Mouse (Mus musculus): Measurements from ENCODE around the gene Prkar1b.

Prkar1b gene

DNA sequence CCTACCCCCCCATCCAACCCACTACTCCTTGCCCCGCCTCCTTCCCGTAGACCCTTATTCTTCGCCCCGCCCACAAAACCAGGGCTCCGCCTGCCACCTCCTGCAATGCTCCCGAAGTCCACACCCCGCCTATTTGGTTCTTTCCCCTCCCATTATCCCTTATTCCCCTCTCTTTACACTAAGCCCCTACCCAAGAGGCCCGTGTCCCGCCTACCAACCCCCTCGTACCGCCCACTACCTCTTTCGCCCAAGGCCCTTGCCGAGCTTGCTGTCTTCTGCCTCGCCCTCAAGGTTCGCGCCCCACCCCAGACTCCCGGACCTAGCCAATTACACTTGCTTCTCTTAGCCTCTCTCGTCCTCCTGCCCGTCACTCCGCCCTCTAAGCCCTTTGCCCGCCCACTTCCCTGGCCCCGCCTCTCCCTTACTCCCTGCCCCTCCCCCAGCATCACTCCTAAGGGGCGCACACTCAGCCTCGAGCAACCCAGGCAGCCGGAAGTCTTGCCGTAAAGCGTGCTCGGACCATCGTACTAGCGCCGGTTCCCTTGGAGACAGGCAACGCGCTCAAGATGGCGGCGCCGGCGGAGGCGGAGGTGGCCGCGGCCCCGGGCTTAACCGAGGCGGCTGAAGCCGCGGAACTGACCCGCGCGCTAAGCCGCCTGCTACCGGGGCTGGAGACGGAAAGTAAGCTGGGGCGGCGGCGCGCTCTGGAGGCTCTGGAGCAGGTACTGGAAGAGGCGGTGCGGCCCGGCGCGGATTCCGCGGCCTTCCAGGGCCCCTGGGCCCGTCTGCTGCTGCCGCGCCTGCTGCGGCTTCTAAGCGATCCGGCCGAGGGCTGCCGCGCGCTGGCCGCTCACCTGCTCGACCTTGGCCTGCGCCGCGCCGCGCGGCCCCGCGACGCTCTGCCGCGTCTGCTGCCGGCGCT lies at the start of gene Prkar1b, which contains the start of gene Dnaaf5:
TSS of gene Prkar1b (minus strand) at position 321 of the 922 bp plus-strand sequence.
TSS of gene Dnaaf5 (plus strand) at position 543 of the 922 bp plus-strand sequence.
- DNase-seq (ENCODE audit: low spot score) = peak; percentile 93

DNA sequence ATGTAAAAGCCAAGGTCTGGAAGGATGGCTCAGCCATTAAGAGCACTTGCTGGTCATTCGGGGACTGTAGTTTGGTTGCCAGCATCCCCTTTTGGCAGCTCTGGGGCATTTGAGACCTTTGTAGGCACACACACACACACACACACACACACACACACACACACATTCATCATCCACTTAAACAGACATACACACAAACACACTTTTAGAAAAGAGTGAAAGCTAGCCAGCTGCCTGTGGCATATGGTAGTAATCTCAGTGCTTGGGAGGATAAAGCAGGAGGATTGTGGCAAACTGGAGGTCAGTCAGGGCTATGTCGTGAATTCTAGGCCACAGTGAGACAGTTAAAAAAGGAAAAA lies 49.8 kb upstream of the Prkar1b start:
- no peak for DNase-seq (ENCODE audit: low spot score)

DNA sequence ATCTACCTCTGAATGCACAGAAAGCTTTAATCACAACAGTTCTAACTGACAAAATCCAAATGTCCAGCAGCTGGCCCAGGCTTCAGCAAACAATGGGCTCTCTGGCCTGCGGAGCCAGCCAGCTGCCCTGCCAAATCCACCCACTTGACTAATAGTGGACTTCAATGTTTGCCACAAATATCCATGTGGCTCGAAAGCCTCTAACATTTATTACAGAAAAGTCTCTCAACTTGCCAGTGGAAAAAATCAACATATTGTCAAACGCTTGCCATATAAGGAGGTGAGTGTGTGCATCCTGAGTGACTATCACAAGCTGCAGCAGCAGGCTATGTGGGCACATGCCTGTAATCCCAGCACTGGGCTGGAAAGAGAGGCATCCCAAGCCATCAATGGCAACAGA lies 49.0 kb upstream of the Prkar1b start:
- no peak for DNase-seq (ENCODE audit: low spot score)

DNA sequence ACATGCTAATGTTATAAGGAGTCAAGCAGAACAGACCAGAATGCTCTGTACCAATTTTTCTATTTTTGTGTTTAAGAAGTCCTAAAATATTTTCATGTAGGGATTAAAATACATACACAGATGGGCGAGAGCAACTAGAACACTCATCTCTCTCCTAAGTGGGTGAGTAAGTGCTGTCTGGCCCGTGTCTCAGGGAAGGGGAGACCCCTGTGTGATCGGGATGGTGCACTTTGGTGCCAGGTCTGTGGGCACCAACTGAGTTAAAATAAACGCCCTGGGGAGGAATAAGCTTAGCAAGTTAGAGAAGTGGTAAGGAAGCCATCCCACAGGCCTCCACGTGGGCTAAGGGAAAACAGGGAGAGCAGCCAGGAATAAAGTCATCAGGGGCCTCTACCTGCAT lies 41.2 kb upstream of the Prkar1b start:
- no peak for DNase-seq (ENCODE audit: low spot score)

DNA sequence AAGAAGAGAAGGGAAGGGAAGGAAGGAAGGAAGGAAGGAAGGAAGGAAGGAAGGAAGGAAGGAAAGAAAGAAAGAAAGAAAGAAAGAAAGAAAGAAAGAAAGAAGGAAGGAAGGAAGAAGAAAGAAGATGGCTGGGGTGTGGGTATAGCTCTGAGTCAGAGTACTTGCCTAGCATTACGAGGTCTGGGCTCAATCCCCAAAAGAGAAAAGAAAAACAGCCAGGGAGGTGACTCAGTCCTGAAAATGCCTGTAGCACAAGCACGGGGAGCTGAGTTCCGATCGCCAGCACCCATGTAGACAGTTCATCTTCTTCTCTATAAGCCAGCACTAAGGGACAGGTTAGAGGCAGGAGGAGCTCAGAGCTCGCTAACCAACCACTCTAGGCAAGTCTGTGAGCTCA lies 39.9 kb upstream of the Prkar1b start:
- DNase-seq (ENCODE audit: low spot score) = no peak

DNA sequence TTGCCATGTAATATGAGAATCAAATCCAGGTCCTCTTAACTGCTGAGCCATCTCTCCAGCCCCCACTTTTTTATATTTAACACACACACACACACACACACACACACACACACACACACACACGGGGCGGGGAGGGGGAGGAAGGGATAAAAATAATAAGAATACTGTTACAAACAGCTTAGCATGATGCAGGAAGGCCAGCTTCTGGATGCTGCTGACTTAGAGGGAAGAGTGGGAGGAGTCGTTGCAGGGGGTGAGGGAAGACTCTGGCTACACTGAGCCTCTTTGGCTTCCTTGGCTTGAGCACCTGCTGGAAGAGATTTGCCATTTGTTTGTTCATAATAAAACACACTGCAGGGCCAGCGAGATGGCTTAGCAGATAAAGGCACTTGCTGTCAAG lies 35.1 kb upstream of the Prkar1b start:
- no peak for DNase-seq (ENCODE audit: low spot score)

DNA sequence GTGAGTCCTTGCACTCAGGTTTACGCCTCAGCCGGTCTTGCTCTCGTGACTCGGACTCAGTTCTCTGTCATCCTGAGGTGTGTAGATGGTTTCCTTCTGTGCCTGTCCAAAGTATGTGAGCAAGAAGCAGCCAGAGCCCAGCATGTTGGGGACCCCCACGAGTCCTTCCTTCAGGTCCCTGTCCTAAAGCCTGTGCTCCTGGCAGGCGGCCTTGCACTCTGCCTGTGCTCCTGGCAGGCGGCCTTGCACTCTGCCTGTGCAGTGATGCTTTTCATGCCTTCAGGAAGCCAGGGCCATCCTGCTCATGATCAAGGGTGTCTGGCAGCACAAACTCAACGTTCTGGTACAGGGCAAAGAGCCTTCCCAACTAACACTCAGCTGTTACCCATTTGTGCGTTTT lies 33.8 kb upstream of the Prkar1b start:
- no peak for DNase-seq (ENCODE audit: low spot score)

DNA sequence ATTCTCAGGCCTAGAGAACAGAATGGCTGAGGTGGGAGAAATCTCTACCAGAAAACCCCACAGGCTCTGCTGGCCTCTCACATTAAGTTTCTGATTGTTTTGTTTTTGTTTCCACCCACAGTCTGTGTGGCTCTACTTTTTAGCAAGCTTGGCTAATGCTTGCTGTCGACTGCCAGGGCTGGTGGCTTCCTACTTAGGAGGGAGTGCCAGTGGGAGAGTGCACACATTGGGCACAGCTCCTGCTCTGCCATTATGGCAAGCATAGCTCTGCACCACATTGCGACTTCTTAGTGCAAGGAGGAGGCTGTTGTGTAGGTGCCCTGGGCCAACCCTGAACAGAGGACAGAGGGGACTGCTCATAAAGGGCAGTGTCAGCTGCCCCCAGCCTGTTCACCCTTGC lies 33.3 kb upstream of the Prkar1b start:
- DNase-seq (ENCODE audit: low spot score) = no peak

DNA sequence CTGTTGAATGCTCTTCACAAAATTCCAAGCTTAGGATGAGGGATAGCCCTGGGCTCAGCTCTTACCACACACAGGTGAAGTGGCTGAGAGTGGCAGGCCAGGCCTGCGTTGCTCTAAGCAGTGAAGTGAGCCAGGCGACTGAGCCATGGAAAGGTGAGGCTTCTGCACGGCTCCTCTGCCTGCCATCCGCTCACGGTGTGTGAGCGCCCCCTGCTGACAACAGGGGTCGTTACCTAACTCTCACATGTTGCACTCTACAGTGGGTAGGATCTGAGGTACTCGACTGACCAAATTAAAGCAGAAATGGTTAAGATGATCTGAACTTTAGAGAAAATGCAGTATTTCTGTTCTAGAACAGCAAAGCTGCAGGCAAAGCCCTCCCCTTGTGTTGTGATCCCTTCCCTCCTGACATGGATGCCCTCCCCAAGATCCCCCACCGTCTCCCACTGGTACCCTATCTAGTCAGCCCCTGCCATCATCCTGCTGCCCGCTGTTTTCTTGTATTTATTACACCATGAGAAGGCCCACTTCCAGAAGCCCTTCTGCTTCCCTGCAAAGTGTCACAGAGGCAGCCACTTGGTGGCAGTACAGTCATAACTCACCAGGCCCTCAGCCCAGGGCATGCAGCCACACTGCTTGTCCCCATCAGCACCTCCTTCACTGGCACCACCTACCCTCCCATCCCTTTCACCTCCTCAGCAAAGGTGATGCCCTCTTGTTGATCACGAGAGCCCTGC lies 29.3 kb upstream of the Prkar1b start:
- peak; percentile 56 for DNase-seq (ENCODE audit: low spot score)

DNA sequence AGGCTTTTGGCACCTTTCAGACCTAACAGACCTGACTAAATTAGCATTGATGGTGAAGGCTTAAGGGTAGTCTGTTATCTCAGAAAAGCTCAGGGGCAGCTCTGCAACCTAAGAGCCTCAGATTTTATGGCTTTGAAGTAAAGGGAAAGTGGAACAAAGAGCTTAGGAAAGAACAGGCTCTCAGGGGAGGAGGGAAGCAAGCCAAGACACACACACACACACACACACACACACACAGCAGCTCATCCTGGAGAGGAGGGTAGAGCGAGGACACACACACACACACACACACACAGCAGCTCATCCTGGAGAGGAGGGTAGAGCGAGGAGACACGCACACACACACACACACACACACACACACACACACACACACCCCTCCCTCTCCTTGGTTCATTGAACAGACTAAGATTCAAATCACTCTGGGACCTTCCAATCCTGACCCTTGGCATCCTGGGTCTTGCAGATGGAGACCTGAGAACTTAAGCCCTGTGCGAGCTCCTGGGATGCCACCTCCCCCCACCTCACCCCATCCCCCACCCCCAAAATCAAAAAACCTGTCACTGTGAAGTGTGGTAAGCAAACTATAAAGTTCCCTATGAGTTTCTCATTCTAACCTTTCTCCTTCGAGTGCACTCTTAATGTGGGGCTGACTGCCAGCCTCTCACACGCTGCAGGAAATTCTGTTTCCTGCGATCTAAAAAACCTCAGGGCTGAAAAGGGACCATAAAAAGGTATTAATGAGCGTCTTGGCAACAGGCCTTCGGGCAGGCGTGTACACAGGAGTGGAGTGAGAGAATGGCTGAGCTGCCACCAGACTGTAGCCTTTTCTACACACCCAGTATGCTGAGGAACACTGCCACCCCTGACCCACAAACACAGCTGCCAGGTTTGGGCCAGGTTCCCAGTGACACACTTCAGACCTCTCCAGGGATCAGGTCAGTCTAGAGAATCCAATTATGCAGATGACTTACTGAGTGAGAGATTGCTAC lies 25.1 kb upstream of the Prkar1b start:
- DNase-seq (ENCODE audit: low spot score) = no peak

DNA sequence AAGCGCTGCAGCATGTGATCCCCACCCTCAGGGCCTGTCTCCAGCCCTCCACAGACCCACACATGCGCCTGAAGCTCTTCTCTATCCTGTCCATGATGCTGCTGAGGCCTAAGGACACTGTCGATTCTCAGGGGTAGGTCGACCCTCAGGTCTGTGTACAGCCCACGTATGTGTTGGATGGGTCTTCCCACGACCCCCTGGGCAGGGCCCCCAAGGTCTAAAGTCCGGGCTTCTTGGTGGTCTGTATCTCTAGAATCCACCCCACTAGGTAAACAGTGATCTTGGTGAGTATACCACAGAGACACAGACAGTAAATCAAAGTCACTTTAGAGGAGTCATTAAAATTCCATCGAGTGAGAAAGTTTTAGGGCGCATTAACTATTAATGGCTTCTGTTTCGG lies 24.3 kb upstream of the Prkar1b start:
- DNase-seq (ENCODE audit: low spot score) = no peak

DNA sequence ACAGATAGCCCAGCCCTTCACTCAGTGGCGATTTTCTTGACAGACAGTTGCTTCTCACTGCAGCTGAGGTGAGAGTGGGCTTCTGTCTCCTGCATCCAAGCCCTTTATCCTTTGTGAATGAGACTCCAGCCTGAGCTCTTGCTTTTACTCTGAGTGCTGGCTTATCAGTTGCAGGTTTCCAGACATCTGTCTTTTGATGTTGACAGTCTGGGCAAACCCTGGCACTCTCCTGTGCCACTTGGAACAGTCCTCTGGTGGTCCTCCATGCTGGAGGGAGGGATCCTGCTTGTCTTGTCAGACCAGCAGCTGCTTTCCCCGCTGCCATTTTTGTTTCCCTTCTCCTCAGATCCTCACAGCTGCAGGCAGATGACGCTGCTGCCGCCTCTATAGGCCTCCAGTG lies 22.1 kb upstream of the Prkar1b start:
- DNase-seq (ENCODE audit: low spot score) = no peak

DNA sequence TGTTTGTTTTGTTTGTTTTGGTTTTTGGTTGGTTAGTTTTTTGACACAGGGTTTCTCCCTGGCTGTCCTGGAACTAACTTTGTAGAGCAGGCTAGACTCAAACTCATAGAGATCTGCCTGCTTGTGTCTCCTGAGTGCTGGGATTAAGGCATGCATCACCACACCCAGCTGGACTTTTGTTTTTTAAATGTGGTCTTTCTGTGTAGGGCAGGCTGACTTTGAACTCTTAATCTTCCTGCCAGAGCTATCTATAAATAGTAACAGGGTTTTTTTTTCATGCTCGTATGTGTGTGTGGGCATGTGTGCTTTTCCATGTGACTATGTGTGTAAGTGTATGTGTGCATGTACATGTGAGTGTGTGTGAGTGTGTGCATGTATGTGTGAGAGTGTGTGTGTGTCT lies 17.7 kb upstream of the Prkar1b start:
- DNase-seq (ENCODE audit: low spot score) = no peak

DNA sequence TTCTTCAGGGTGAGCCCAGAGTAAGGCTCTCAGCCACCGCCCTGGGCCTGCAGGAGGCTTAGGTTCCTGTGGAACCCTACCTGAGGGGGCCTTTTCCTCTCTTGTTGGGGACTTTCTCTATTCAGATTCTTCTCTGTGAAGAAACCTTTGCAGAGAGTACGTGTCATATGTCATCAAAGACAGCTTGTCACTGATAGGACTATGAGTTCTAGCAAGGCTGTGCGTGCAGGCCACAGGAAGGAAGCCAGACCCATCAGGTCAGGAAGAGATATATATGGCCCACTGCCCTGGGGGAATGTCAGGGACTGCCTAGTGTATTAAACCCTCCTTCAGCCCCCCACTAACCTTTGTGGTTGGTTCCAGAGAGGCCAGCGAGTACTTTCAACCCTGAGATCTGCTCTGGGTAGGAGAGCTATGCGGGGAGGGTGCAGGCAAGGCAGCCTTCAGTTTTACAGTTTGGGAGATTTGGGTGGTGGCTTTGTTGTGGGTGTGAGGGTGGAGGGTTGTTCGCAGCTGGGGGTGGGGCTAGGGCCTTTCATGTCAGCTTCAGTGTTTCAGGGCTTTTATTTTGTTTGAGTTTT lies 17.1 kb upstream of the Prkar1b start:
- no peak for DNase-seq (ENCODE audit: low spot score)

DNA sequence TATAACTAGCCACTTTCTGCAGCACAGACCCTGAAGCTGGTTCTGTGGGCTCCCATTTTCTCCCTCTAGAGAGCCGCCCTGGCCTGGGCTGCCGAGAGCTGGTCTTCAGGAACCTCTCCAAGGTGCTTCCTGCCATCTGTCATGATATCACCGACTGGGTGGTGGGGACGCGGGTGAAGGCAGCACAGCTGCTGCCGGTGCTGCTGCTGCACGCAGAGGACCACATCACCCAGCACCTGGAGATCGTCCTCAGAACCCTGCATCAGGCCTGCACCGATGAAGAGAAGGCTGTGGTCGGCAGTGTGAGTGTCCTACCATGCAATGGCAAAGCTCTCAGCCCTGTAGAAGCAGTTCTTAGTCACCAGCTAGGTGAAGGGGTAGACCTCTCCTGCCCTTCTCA lies 11.8 kb upstream of the Prkar1b start:
- DNase-seq (ENCODE audit: low spot score) = no peak

DNA sequence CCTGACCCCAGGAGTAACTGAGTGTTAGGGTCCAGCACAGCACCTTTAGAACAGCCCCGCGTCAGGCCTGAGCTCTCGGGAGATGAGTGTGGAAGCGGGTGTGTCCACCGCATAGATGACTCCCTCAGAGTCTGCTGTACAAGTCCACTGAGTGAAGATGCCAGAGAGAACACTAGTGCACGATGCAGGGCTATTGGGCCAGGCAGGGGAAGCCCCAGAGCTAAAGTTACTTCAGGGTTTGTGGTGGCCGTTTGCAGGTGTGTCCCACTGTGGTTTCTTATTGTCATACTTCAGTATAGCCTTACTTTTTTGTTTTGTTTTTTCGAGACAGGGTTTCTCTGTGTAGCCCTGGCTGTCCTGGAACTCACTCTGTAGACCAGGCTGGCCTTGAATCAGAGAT lies 11.1 kb upstream of the Prkar1b start:
- no peak for DNase-seq (ENCODE audit: low spot score)

DNA sequence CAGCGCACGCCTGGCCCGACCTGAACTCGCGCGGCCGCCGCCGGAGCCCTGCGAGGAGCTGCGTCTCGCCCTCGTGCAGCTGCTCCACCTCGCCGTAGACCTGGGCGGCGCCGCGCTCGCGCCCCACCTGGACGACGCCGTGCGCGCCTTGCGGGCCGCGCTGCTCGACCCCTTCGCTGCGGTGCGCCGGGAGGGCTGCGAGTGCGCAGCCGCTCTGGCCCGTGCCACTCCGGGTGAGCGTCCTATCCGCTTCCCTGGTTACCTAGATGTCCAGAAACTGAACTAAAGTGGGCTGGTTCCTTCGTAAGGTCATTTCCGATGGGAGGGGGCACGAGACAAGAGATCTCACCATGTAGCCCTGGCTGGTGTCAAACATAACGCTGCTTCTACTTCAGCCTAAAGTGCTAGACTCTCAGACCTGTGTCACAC lies 816 bp upstream of the Prkar1b start:
- DNase-seq (ENCODE audit: low spot score) = no peak

DNA sequence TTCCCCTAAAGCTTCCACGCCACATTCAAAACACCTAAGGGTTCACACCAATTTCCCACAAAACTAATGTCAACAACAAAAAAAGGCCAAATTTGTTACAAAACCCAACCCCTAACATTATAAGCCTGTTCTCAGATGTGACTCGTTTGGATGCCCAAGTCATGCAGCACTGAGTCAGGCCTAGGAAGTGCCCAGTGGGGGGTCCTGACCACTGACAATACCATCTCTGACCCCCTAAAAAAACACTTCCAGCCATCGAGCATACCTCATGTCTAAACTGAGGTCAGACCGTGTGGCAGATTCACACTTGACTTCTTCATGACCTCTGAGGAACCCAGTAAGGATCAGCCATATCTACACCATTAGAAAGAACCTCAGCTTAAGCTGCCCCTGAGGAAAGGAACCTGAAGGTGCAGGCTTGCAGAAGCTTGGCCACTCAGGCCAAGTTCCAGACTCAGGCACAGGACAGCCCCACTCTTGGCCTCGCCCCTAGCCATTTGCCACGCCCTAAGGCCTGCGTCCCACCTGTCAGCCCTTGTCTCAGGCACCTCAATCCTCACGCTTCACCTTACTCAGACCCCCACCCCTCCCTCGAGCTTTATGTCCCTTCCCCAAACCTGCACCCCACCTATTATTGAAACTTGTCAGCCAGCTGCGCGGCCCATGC lies 662 bp downstream of the Prkar1b start:
- no peak for DNase-seq (ENCODE audit: low spot score)

DNA sequence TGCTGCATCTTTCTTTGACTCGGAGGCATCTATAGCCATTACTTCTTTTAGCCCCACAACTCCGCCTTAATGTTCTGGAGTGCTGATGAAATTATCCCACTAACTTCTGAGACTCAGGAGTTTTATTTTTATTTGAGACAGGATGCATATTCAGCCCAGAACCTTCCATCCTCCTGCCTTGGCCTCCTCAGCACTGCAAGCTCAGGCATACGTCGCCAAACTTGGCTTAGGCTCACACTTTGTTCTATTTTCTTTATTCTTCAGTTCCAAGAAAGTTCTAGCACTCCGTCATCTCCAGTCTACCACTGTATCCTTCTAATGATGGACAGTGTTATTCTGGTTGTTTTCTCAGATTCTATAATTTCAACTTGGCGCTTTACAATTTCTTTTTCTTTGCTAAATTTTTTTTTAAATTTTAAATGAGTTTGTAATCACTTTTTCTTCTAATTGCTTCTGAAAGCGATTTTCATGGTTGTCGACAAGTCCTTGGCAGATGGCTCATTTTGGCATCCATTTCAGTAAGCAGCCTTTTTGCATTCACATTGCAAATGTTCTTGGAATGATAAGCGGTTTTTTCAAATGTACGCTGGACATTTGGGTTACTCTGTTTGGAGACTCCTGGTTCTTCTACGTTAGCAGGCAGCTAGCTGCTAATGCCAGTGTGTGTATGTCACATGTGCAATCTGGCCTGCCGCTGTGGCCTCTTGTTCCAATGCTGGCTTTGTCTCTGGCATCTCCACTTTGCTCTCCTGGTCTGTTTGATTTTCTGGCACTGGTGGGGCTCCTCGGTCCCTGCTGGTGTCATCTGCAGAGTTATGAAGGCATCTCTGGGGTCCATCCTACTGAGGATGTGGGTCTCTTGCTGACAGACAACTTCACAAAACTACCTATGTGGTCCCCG lies 2.4 kb downstream of the Prkar1b start:
- DNase-seq (ENCODE audit: low spot score) = no peak

DNA sequence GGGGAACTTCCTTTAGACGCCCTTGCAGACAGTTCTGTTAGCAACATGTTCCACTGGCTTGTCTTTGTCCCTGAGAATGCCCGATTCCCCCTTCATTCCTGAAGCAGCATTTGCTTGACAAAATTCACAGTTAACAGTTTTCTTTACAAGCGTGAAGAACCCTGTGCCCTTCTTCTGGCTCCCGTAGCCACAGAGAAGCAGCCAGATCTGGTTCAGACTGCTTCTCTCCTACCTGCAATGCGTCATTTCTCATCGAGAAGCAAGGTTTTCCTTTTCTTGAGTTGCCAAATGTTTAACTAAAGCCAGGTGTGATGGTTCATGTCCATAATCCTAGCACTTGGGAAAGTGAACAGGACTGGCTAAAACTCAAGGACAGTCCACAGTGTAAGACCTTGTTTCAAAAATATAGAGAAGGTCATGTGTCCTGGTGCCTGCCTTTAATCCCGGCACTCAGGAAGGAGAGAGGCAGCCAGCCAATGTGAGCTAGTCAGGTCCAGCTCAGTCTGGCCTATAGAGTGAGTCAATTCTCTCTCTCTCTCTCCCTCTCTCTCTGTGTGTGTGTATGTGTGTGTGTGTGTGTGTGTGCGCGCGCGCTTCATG lies 3.2 kb downstream of the Prkar1b start:
- no peak for DNase-seq (ENCODE audit: low spot score)
